Mouse (Mus musculus): Measurements from ENCODE around the gene Clec2l. TPM values are rescaled to one million over a fixed set of nuclear protein-coding genes. Genes with fewer than 3 reads are reported as not detected.

Gene Clec2l
- not detected for polyA plus RNA-seq (2017; shearing (Covaris generic))

DNA sequence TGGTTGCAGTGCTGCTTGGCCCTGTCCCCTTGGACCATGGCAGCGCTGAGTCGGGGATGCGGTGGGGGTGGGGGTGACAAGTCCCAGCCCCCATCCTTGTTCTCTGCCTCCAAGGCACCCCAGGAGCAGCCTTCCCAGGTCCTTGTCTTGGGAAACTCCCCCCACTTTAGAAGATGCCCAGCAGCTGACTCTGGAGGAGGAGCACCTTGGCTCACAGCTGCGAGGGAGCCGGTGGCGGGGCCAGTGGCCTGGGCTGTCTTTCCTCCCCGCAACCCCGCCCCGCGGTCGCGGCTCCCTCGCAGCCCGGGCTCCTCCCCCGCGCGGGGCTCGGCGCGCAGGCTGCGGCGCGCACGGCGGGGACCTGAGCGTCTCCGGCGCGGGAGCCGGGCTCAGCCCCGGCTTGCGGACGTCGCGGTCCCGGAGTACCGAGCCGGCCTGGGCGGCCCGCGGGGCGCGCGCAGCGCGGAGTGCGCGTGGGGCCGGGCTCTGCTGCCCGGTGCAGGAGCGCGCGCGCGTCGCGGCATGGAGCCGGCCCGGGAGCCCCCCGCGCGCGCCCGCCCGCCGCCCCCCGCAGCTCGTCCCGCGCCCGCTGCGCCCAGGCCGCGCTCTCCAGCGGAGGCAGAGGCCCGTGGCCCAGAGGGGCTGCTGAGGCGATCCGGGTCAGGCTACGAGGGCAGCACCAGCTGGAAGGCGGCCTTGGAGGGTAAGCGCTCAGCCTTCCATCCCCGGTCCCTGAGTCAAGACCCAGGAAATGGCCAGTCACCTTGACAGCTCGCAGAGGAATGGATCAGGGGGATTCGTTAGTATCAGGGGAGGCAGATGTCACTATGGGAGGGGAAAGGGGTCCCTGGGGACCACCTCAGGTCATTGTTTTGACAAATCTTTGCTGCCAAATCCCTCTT lies at the start of gene Clec2l:
TSS of gene Clec2l (plus strand) at position 356 of the 902 bp plus-strand sequence.

DNA sequence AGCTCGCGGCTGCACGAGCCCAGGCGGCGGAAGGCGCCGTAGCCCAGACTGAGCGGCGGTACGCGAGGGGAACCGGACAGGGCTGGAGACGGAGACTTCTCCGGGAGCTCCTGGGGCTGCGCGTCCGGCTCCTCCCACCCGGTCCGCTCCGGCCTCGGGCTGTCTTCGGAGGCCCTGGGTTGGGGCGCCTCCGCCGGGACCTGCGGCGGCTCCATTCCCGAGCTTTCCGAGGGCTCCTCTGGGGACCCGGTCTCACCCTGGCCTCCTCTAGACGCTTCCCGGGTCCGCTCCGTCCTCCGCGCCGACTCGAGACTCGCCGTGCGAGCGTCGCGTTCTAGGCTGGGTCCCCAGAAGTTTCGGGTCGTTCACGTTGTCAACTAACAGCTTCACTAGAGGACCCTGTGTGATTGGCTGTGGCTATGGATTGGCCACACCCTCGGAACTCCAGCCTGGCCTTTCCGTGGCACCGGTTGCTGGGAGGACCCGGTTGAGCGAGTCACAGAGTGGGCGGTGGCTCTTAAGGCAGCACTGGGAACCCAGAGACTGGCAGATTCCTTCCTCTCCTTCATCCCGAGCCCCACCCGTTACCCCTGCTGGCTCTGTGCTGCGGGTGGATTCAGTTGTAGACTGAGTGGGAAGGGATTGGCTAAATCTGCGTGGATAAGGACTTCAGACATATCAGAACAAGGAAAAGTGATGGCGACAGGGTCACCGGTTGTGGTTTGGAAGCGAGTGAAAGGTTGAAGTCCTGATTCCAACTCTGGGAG lies 25.8 kb upstream of the Clec2l start, which contains the start of gene Klrg2:
TSS of gene Klrg2 (minus strand) at position 391 of the 767 bp plus-strand sequence.

Other genes with a start within 250 kb of the Clec2l start
- 21.7 TPM for gene Ubn2, start 229.1 kb upstream of the Clec2l start, polyA plus RNA-seq (2017; shearing (Covaris generic))
- gene Fmc1, start 129.6 kb upstream of the Clec2l start, polyA plus RNA-seq (2017; shearing (Covaris generic)) = 47.3 TPM
- 75.1 TPM for gene Luc7l2, start 111.7 kb upstream of the Clec2l start, polyA plus RNA-seq (2017; shearing (Covaris generic))
- gene Klrg2, start 25.8 kb upstream of the Clec2l start, polyA plus RNA-seq (2017; shearing (Covaris generic)) = not detected
- gene Tbxas1, start 212.3 kb downstream of the Clec2l start, polyA plus RNA-seq (2017; shearing (Covaris generic)) = not detected
- 35.6 TPM for gene Hipk2, start 213.1 kb downstream of the Clec2l start, polyA plus RNA-seq (2017; shearing (Covaris generic))